Mouse (Mus musculus) lung, embryonic 15.5 days (tissue): Measurements from ENCODE around the gene Olfr1411. TPM values are rescaled to one million over a fixed set of nuclear protein-coding genes. Genes with fewer than 3 reads are reported as not detected.

Source experiments
- ATAC-seq: fragments of 200-750 bp; cut with Nextera tagmentation; 2 replicates; pipeline ENCODE4 v1.8.0; 2017; ENCODE audit warnings: moderate number of reproducible peaks, borderline replicate concordance; ENCODE audit not compliant: low FRiP score, low TSS enrichment; ENCODE audit errors: extremely low read depth
- H3K27ac ChIP-seq: fragments of 300-500 bp; sonication (generic); 2 replicates; pipeline ENCODE4 v1.5.1; 2015; ENCODE audit warnings: moderate library complexity, mild to moderate bottlenecking, inconsistent platforms
- H3K27me3 ChIP-seq: fragments of 300-500 bp; sonication (generic); 2 replicates; pipeline ENCODE4 v1.6.1; 2015; ENCODE audit warnings: inconsistent platforms
- H3K36me3 ChIP-seq: fragments of 300-500 bp; sonication (generic); 2 replicates; pipeline ENCODE4 v1.6.1; 2015; ENCODE audit warnings: inconsistent platforms
- H3K4me1 ChIP-seq: fragments of 300-500 bp; sonication (generic); 2 replicates; pipeline ENCODE4 v1.6.1; 2015; ENCODE audit warnings: inconsistent platforms
- H3K4me2 ChIP-seq: fragments of 300-500 bp; sonication (generic); 2 replicates; pipeline ENCODE4 v1.6.1; 2015; ENCODE audit warnings: inconsistent platforms, mild to moderate bottlenecking, moderate library complexity
- H3K4me3 ChIP-seq: fragments of 300-500 bp; sonication (generic); 2 replicates; pipeline ENCODE4 v1.5.1; 2015; ENCODE audit warnings: mild to moderate bottlenecking, inconsistent platforms
- H3K9ac ChIP-seq: fragments of 300-500 bp; sonication (generic); 2 replicates; pipeline ENCODE4 v1.6.1; 2015; ENCODE audit warnings: inconsistent platforms
- H3K9me3 ChIP-seq: fragments of 300-500 bp; sonication (generic); 2 replicates; pipeline ENCODE4 v1.6.1; 2016; ENCODE audit warnings: inconsistent platforms
- WGBS: fragments of 180-500 bp; shearing (Covaris S2); methylation state at CpG from one replicate; pipeline ENCODE4 v1.1.7; 2015; 5-methylcytosine and 5-hydroxymethylcytosine counted together
- polyA plus RNA-seq: library from polyadenylated mRNA; unstranded; fragments of >200 nt; fragmentation: Nextera tagmentation; extraction: Ambion mirVana; gene quantifications from 2 replicates; pipeline ENCODE4 v1.2.1, GENCODE M21; 2015

Olfr1411 gene
- not detected in 2 replicates for polyA plus RNA-seq

GRCm38 (mm10) chr1:92594111-92594510 lies at the start of gene Olfr1411:
Gene Olfr1411, plus strand, starts transcription at chr1:92594411.
- Histone ChIP-seq H3K27me3 (no peaks in the 10 kb centered on the region), H3K4me2 (no peak within 1 kb of the TSS), H3K4me1 (no peaks in the 10 kb centered on the region), H3K9ac (no peak within 1 kb of the TSS), H3K9me3 (no peaks in the 10 kb centered on the region), H3K4me3 (no peak within 1 kb of the TSS), H3K36me3 (no peaks in the 10 kb centered on the region), H3K27ac (no peak within 1 kb of the TSS)
- no peak for ATAC-seq

- ATAC-seq = no peak
- Histone ChIP-seq H3K4me3 (no peak overlapping the region), H3K36me3 (no peaks in the 10 kb centered on the region), H3K27me3 (no peaks in the 10 kb centered on the region), H3K9ac (no peak overlapping the region), H3K4me2 (no peak overlapping the region), H3K27ac (no peak overlapping the region), H3K4me1 (no peaks in the 10 kb centered on the region), H3K9me3 (no peaks in the 10 kb centered on the region)
- 73% methylated on average over 2 of the region's 2 CpGs for WGBS
These were observed 48.3 kb upstream of the Olfr1411 start for GRCm38 (mm10) chr1:92545929-92546328.

GRCm38 (mm10) chr1:92571022-92571421 lies 23.2 kb upstream of the Olfr1411 start, which contains the start of gene Olfr1413:
Gene Olfr1413, plus strand, starts transcription at chr1:92571322.
- no peak within 1 kb of the TSS for H3K9ac ChIP-seq
- H3K36me3 ChIP-seq = no peaks in the 10 kb centered on the region
- no peaks in the 10 kb centered on the region for H3K27me3 ChIP-seq
- no peak within 1 kb of the TSS for H3K4me2 ChIP-seq
- no peaks in the 10 kb centered on the region for H3K9me3 ChIP-seq
- H3K4me1 ChIP-seq = no peaks in the 10 kb centered on the region
- H3K27ac ChIP-seq = no peak within 1 kb of the TSS
- no peak within 1 kb of the TSS for H3K4me3 ChIP-seq
- no peak for ATAC-seq
- 87% methylated on average over 3 of the region's 3 CpGs for WGBS

- Histone ChIP-seq H3K36me3 (no peaks in the 10 kb centered on the region), H3K27ac (no peak within 1 kb of the TSS), H3K27me3 (no peaks in the 10 kb centered on the region), H3K4me3 (no peak within 1 kb of the TSS), H3K4me2 (no peak within 1 kb of the TSS), H3K9ac (no peak within 1 kb of the TSS), H3K4me1 (no peaks in the 10 kb centered on the region), H3K9me3 (no peaks in the 10 kb centered on the region)
- ATAC-seq = no peak
- 78% methylated on average over 2 of the region's 2 CpGs for WGBS
These were observed 8.7 kb upstream of the Olfr1411 start, which contains the start of gene Olfr1412 for GRCm38 (mm10) chr1:92585479-92585878. Gene Olfr1412, plus strand, starts transcription at chr1:92585779.

GRCm38 (mm10) chr1:92596019-92596418 lies 1.8 kb downstream of the Olfr1411 start:
- Histone ChIP-seq H3K4me2 (no peak overlapping the region), H3K36me3 (no peaks in the 10 kb centered on the region), H3K4me1 (no peaks in the 10 kb centered on the region), H3K27ac (no peak overlapping the region), H3K27me3 (no peaks in the 10 kb centered on the region), H3K9ac (no peak overlapping the region), H3K4me3 (no peak overlapping the region), H3K9me3 (no peaks in the 10 kb centered on the region)
- ATAC-seq = no peak
- 65% methylated on average over 3 of the region's 3 CpGs for WGBS

GRCm38 (mm10) chr1:92605482-92605881 lies 11.3 kb downstream of the Olfr1411 start, which contains the start of gene Olfr1410:
Gene Olfr1410, plus strand, starts transcription at chr1:92605782.
- no peaks in the 10 kb centered on the region for H3K36me3 ChIP-seq
- H3K9ac ChIP-seq = no peak within 1 kb of the TSS
- no peak within 1 kb of the TSS for H3K4me2 ChIP-seq
- WGBS = 96% methylated on average over 1 of the region's 1 CpGs
- no peak within 1 kb of the TSS for H3K27ac ChIP-seq
- H3K9me3 ChIP-seq = no peaks in the 10 kb centered on the region
- H3K4me3 ChIP-seq = no peak within 1 kb of the TSS
- ATAC-seq = no peak
- H3K27me3 ChIP-seq = no peaks in the 10 kb centered on the region
- no peaks in the 10 kb centered on the region for H3K4me1 ChIP-seq

GRCm38 (mm10) chr1:92607711-92608110 lies 13.5 kb downstream of the Olfr1411 start:
- no peak for ATAC-seq
- no peak overlapping the region for H3K4me3 ChIP-seq
- no peak overlapping the region for H3K9ac ChIP-seq
- WGBS = 56% methylated on average over 4 of the region's 4 CpGs
- H3K27me3 ChIP-seq = no peaks in the 10 kb centered on the region
- no peaks in the 10 kb centered on the region for H3K4me1 ChIP-seq
- H3K27ac ChIP-seq = no peak overlapping the region
- H3K36me3 ChIP-seq = no peaks in the 10 kb centered on the region
- no peak overlapping the region for H3K4me2 ChIP-seq
- H3K9me3 ChIP-seq = no peaks in the 10 kb centered on the region

- Histone ChIP-seq H3K27ac (no peak overlapping the region), H3K36me3 (no peaks in the 10 kb centered on the region), H3K4me2 (no peak overlapping the region), H3K4me3 (no peak overlapping the region), H3K4me1 (no peaks in the 10 kb centered on the region), H3K9ac (no peak overlapping the region), H3K27me3 (no peaks in the 10 kb centered on the region), H3K9me3 (no peaks in the 10 kb centered on the region)
- no peak for ATAC-seq
- WGBS = 4% methylated on average over 5 of the region's 5 CpGs
These were observed 16.8 kb downstream of the Olfr1411 start for GRCm38 (mm10) chr1:92611008-92611407.

GRCm38 (mm10) chr1:92613175-92613574 lies 19.0 kb downstream of the Olfr1411 start:
- H3K36me3 ChIP-seq = no peaks in the 10 kb centered on the region
- no peak for ATAC-seq
- WGBS = 40% methylated on average over 4 of the region's 4 CpGs

GRCm38 (mm10) chr1:92614516-92614915 lies 20.3 kb downstream of the Olfr1411 start:
- no peaks in the 10 kb centered on the region for H3K27me3 ChIP-seq
- H3K9me3 ChIP-seq = no peaks in the 10 kb centered on the region
- no peak overlapping the region for H3K27ac ChIP-seq
- no peak for ATAC-seq
- H3K4me2 ChIP-seq = no peak overlapping the region
- no peaks in the 10 kb centered on the region for H3K36me3 ChIP-seq
- H3K4me1 ChIP-seq = no peaks in the 10 kb centered on the region
- 12% methylated on average over 1 of the region's 1 CpGs for WGBS
- no peak overlapping the region for H3K4me3 ChIP-seq
- no peak overlapping the region for H3K9ac ChIP-seq

More at GRCm38 (mm10) chr1:92613175-92613574, 19.0 kb downstream of the Olfr1411 start:
- H3K9me3 ChIP-seq = no peaks in the 10 kb centered on the region
- no peak overlapping the region for H3K9ac ChIP-seq
- H3K27ac ChIP-seq = no peak overlapping the region
- no peak overlapping the region for H3K4me2 ChIP-seq
- no peaks in the 10 kb centered on the region for H3K4me1 ChIP-seq
- H3K27me3 ChIP-seq = no peaks in the 10 kb centered on the region
- H3K4me3 ChIP-seq = no peak overlapping the region

- H3K4me1 ChIP-seq = no peaks in the 10 kb centered on the region
- no peaks in the 10 kb centered on the region for H3K27me3 ChIP-seq
- H3K9ac ChIP-seq = no peak overlapping the region
- no peak overlapping the region for H3K4me3 ChIP-seq
- WGBS = 74% methylated on average over 1 of the region's 1 CpGs
- H3K4me2 ChIP-seq = no peak overlapping the region
- no peaks in the 10 kb centered on the region for H3K36me3 ChIP-seq
- ATAC-seq = no peak
- no peak overlapping the region for H3K27ac ChIP-seq
- no peaks in the 10 kb centered on the region for H3K9me3 ChIP-seq
These were observed 21.8 kb downstream of the Olfr1411 start for GRCm38 (mm10) chr1:92616046-92616445.

GRCm38 (mm10) chr1:92617488-92617887 lies 23.3 kb downstream of the Olfr1411 start, which contains the start of gene Olfr12:
Gene Olfr12, plus strand, starts transcription at chr1:92617788.
- Histone ChIP-seq H3K36me3 (no peaks in the 10 kb centered on the region), H3K4me3 (no peak within 1 kb of the TSS), H3K4me1 (no peaks in the 10 kb centered on the region), H3K27ac (no peak within 1 kb of the TSS), H3K4me2 (no peak within 1 kb of the TSS), H3K27me3 (no peaks in the 10 kb centered on the region), H3K9ac (no peak within 1 kb of the TSS), H3K9me3 (no peaks in the 10 kb centered on the region)
- ATAC-seq = no peak
- WGBS = 45% methylated on average over 2 of the region's 2 CpGs

GRCm38 (mm10) chr1:92618360-92618759 lies 24.1 kb downstream of the Olfr1411 start:
- ATAC-seq = no peak
- Histone ChIP-seq H3K9me3 (no peaks in the 10 kb centered on the region), H3K4me1 (no peaks in the 10 kb centered on the region), H3K27me3 (no peaks in the 10 kb centered on the region), H3K36me3 (no peaks in the 10 kb centered on the region), H3K9ac (no peak overlapping the region), H3K4me3 (no peak overlapping the region), H3K4me2 (no peak overlapping the region), H3K27ac (no peak overlapping the region)
- WGBS = 28% methylated on average over 4 of the region's 4 CpGs
